Mouse (Mus musculus): Measurements from ENCODE around the gene Bcl2l11.

DNA sequence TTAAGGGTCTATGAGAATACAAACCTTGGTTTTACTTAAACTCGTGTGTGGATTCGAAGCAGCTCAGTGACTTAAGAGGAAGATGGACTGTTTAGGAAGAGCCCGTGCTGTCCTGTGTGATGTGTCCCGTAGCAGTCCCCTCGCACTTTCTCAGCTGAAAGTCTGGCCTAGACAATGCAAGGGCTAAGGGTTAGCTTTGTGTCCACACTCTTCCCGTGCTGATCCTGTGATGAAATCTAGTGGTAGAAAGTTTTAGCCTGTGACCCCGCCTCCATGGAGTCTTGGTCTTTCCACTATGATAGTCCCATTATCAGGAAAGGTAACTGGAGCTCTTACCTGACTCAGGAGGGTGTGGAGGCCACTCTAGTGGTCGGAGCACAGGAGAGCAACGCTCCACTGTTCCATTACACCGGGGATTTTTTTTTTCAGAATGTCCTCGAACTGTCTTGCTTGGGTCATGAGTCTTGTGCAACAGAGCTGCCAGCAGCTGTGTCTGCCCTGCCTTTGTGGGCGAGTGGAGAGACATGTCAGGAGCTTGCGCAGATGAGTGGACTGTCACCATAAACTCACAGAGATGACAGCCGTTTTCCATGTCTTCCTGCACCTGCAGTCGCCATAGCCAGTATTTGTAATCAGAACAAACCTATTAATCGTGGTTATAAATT, 11.1 kb downstream of the Bcl2l11 start:
- no peak for TF ChIP-seq USF1 (IDR thresholded peaks at IDR 0.05; ENCODE audit: low read depth, low read length)
- TF ChIP-seq MAZ (IDR thresholded peaks at IDR 0.05; ENCODE audit: low read depth, low read length) = no peak
- TF ChIP-seq GATA1 (IDR thresholded peaks at IDR 0.05; ENCODE audit: low read depth, low read length) = no peak
- TF ChIP-seq POLR2A (IDR thresholded peaks at IDR 0.05; ENCODE audit: control insufficient read depth in 1 of 2, insufficient read depth in 1 of 2, low read depth in 1 of 2, low read length in 2 of 2, poor library complexity in 1 of 2) = no peak
- TF ChIP-seq RCOR1 (IDR thresholded peaks at IDR 0.05; ENCODE audit: low read depth, low read length) = no peak
- TF ChIP-seq USF2 (IDR thresholded peaks at IDR 0.05; ENCODE audit: borderline replicate concordance in 1 of 2, insufficient read depth in 1 of 2, low read depth in 1 of 2, low read length in 2 of 2) = no peak
- TF ChIP-seq TBP (IDR thresholded peaks at IDR 0.05; ENCODE audit: low read depth, low read length) = no peak
- TF ChIP-seq CTCF (IDR thresholded peaks at IDR 0.05 in 2 of 3, conservative IDR thresholded peaks at IDR 0.05 in 1 of 3; ENCODE audit: control insufficient read depth in 1 of 3, insufficient read depth in 1 of 3, low read depth in 2 of 3, low read length in 3 of 3, poor library complexity in 1 of 3, severe bottlenecking in 1 of 3) = no peak
- TF ChIP-seq EP300 (IDR thresholded peaks at IDR 0.05; ENCODE audit: low read depth in 1 of 2, low read length in 2 of 2) = no peak
- TF ChIP-seq CHD2 (IDR thresholded peaks at IDR 0.05; ENCODE audit: low read length) = no peak
- TF ChIP-seq BHLHE40 (IDR thresholded peaks at IDR 0.05; ENCODE audit: borderline replicate concordance, low read depth, low read length) = no peak
- TF ChIP-seq ZNF384 (IDR thresholded peaks at IDR 0.05; ENCODE audit: low read depth, low read length) = no peak
- no peak for TF ChIP-seq ZMIZ1 (IDR thresholded peaks at IDR 0.05; ENCODE audit: low read depth, low read length)
- no peak for TF ChIP-seq JUND (IDR thresholded peaks at IDR 0.05; ENCODE audit: low read depth, low read length)
